Comparison of ENCODE assay signal across 8 mouse cellular contexts in genomic region chr15:8568645-8569528, GRCm38 (mm10). TPM values are rescaled to one million over a fixed set of nuclear protein-coding genes. Genes with fewer than 3 reads are reported as not detected.
DNase-seq lines count a peak whose midpoint lies in the region; ATAC-seq and TF ChIP-seq lines count a peak whose summit lies in the region.

No protein-coding gene starts in this region.

- no peak for TF ChIP-seq CTCF in kidney, adult 2 months (conservative IDR thresholded peaks at IDR 0.05; ENCODE audit: insufficient read depth, insufficient read length, low read depth, low read length)
- no peak for TF ChIP-seq CTCF in small intestine, adult 2 months (IDR thresholded peaks at IDR 0.05; ENCODE audit: extremely low read depth, insufficient read length, insufficient replicate concordance, low read depth, low read length)

- H3K9me3 ChIP-seq in erythroblast, embryonic 14.5 days (ENCODE audit: control insufficient read depth, low read length), result no peaks in the 10 kb centered on the region
- no peaks in the 10 kb centered on the region for H3K9me3 ChIP-seq in embryonic facial prominence, embryonic 10.5 days
- H3K9me3 ChIP-seq in limb, embryonic 11.5 days (ENCODE audit: control insufficient read depth, low read length), result no peaks in the 10 kb centered on the region
- no peaks in the 10 kb centered on the region for H3K9me3 ChIP-seq in midbrain, embryonic 13.5 days

- peak; percentile 86 for DNase-seq in embryonic facial prominence, embryonic 10.5 days (ENCODE audit: low spot score)
- peak; percentile 86 to 89 for DNase-seq in heart, adult 18-20 months
- DNase-seq in kidney, adult 2 months, result peak; percentile 92
- DNase-seq in limb, embryonic 11.5 days (ENCODE audit: low spot score), result peak; percentile 84

- H3K27me3 ChIP-seq in erythroblast, embryonic 14.5 days (ENCODE audit: control insufficient read depth), result peaks cover 42% of the 10 kb centered on the region
- H3K27me3 ChIP-seq in embryonic facial prominence, embryonic 10.5 days (replicated peaks; ENCODE audit: low read depth, poor library complexity, severe bottlenecking), result peaks cover 34% of the 10 kb centered on the region
- H3K27me3 ChIP-seq in kidney, adult 2 months (replicated peaks; ENCODE audit: control insufficient read depth, insufficient read depth, low read length), result no peaks in the 10 kb centered on the region
- H3K27me3 ChIP-seq in limb, embryonic 11.5 days (ENCODE audit: control insufficient read depth, insufficient read depth, low read length), result 0 out of 2 replicates have a peak, but pooled peaks cover 3% of the 10 kb centered on the region
- peaks cover 27% of the 10 kb centered on the region for H3K27me3 ChIP-seq in midbrain, embryonic 13.5 days
- no peaks in the 10 kb centered on the region for H3K27me3 ChIP-seq in small intestine, adult 2 months (ENCODE audit: control insufficient read depth, insufficient read depth, low read length)

- no peaks in the 10 kb centered on the region for H3K36me3 ChIP-seq in erythroblast, embryonic 14.5 days (ENCODE audit: control insufficient read depth)
- no peaks in the 10 kb centered on the region for H3K36me3 ChIP-seq in embryonic facial prominence, embryonic 10.5 days (replicated peaks)
- H3K36me3 ChIP-seq in kidney, adult 2 months (ENCODE audit: control insufficient read depth, insufficient read depth, low read length), result no peaks in the 10 kb centered on the region
- no peaks in the 10 kb centered on the region for H3K36me3 ChIP-seq in limb, embryonic 11.5 days (ENCODE audit: control insufficient read depth, insufficient read depth, low read length)
- H3K36me3 ChIP-seq in midbrain, embryonic 13.5 days, result no peaks in the 10 kb centered on the region
- no peaks in the 10 kb centered on the region for H3K36me3 ChIP-seq in small intestine, adult 2 months (ENCODE audit: control insufficient read depth, insufficient read depth, low read length)

- under 1% methylated on average over 61 of the region's 61 CpGs for WGBS in embryonic facial prominence, embryonic 10.5 days
- under 1% methylated on average over 61 of the region's 61 CpGs for WGBS in kidney, adult 2 months
- WGBS in limb, embryonic 11.5 days, result under 1% methylated on average over 61 of the region's 61 CpGs
- under 1% methylated on average over 61 of the region's 61 CpGs for WGBS in midbrain, embryonic 13.5 days
- WGBS in small intestine, adult 2 months, result under 1% methylated on average over 61 of the region's 61 CpGs

- ATAC-seq in erythroblast, adult 5-6 weeks (replicated peaks; ENCODE audit: low FRiP score, poor library complexity, severe bottlenecking), result no peak; the same call in 1 of the 2 replicates
- ATAC-seq in limb, embryonic 11.5 days (ENCODE audit: insufficient number of reproducible peaks, low FRiP score, low TSS enrichment, low read depth), result peak; percentile 83
- peak; percentile 88 for ATAC-seq in midbrain, embryonic 13.5 days

- peak; percentile 41 for TF ChIP-seq POLR2A in kidney, adult 2 months (IDR thresholded peaks at IDR 0.05; ENCODE audit: low read depth, low read length)
- peak; percentile 53; the same call in 1 of the 2 replicates for TF ChIP-seq POLR2A in small intestine, adult 2 months (IDR thresholded peaks at IDR 0.05; ENCODE audit: low read depth, low read length)

- H3K4me1 ChIP-seq in erythroblast, embryonic 14.5 days (ENCODE audit: control insufficient read depth), result peaks cover 12% of the 10 kb centered on the region
- H3K4me1 ChIP-seq in embryonic facial prominence, embryonic 10.5 days, result peaks cover 21% of the 10 kb centered on the region
- peaks cover 3% of the 10 kb centered on the region; the same call in 1 of the 2 replicates for H3K4me1 ChIP-seq in kidney, adult 2 months (ENCODE audit: control insufficient read depth, insufficient read depth, low read length)
- H3K4me1 ChIP-seq in limb, embryonic 11.5 days (ENCODE audit: control insufficient read depth, insufficient read depth, low read length), result peaks cover 4% of the 10 kb centered on the region; the same call in 1 of the 2 replicates
- peaks cover 10% of the 10 kb centered on the region for H3K4me1 ChIP-seq in midbrain, embryonic 13.5 days (replicated peaks)
- peaks cover 2% of the 10 kb centered on the region; the same call in 1 of the 2 replicates for H3K4me1 ChIP-seq in small intestine, adult 2 months (ENCODE audit: control insufficient read depth, insufficient read depth, insufficient read length, low read length)

- H3K27ac ChIP-seq in embryonic facial prominence, embryonic 10.5 days (replicated peaks), result peak overlapping the region; percentile 74
- peak overlapping the region; percentile 89 for H3K27ac ChIP-seq in kidney, adult 2 months (ENCODE audit: insufficient read depth, low read depth, low read length)
- no peak overlapping the region for H3K27ac ChIP-seq in limb, embryonic 11.5 days (replicated peaks; ENCODE audit: low read depth, low read length)
- H3K27ac ChIP-seq in midbrain, embryonic 13.5 days, result no peak overlapping the region
- peak overlapping the region; percentile 82 for H3K27ac ChIP-seq in small intestine, adult 2 months (ENCODE audit: insufficient read depth, low read depth, low read length)

- H3K9ac ChIP-seq in limb, embryonic 11.5 days (ENCODE audit: low read length), result no peak overlapping the region; the same call in 1 of the 2 replicates
- peak overlapping the region; percentile 62 for H3K9ac ChIP-seq in midbrain, embryonic 13.5 days (replicated peaks)

- peak overlapping the region; percentile 58 for H3K4me3 ChIP-seq in erythroblast, embryonic 14.5 days (replicated peaks)
- H3K4me3 ChIP-seq in embryonic facial prominence, embryonic 10.5 days, result peak overlapping the region; percentile 68
- peak overlapping the region; percentile 76 for H3K4me3 ChIP-seq in kidney, adult 2 months (ENCODE audit: insufficient read depth, low read depth, low read length)
- peak overlapping the region; percentile 55 for H3K4me3 ChIP-seq in limb, embryonic 11.5 days (ENCODE audit: low read depth, low read length)
- H3K4me3 ChIP-seq in midbrain, embryonic 13.5 days (replicated peaks), result peak overlapping the region; percentile 57
- peak overlapping the region; percentile 63 for H3K4me3 ChIP-seq in small intestine, adult 2 months (ENCODE audit: low read depth, low read length)

- H3K4me2 ChIP-seq in limb, embryonic 11.5 days (ENCODE audit: low read depth, severe bottlenecking), result peak overlapping the region; percentile 92
- peak overlapping the region; percentile 88 for H3K4me2 ChIP-seq in midbrain, embryonic 13.5 days (replicated peaks)

RNA-seq across cellular contexts. Expression of gene Gm2310, which starts 49.1 kb away (rescaled TPM):
- polyA plus RNA-seq in erythroblast, embryonic 14.5 days (2012), result not detected in 2 replicates
- total RNA-seq in erythroblast, adult 5-6 weeks (2015; ENCODE audit: low replicate concordance), result not detected in 2 replicates
- not detected in 2 replicates for total RNA-seq in erythroblast, adult 5-6 weeks (2017; ENCODE audit: low replicate concordance)
- polyA plus RNA-seq in embryonic facial prominence, embryonic 10.5 days (2016; fragmentation: Nextera tagmentation; extraction: Ambion mirVana), result not detected in 2 replicates
- total RNA-seq in heart, adult 18-20 months (2021), result not detected
- 0.16 TPM in 1 of 2 replicates, not detected in the other for polyA plus RNA-seq in kidney, adult 2 months (2012; rRNA removed)
- polyA plus RNA-seq in limb, embryonic 11.5 days (2014; fragmentation: Nextera tagmentation; extraction: Ambion mirVana), result not detected in 2 replicates
- polyA plus RNA-seq in midbrain, embryonic 13.5 days (2015; fragmentation: Nextera tagmentation; extraction: Ambion mirVana), result not detected in 2 replicates
- not detected in 2 replicates for polyA plus RNA-seq in small intestine, adult 2 months (2012; rRNA removed)

Comparison
In these comparisons a context has a peak if more than half of its experiments do, and no peak if none do; other contexts are left out.
1. H3K27ac ChIP-seq: peak in embryonic facial prominence, embryonic 10.5 days (single experiment), kidney, adult 2 months (single experiment) and small intestine, adult 2 months (single experiment); none in limb, embryonic 11.5 days (single experiment) and midbrain, embryonic 13.5 days (single experiment).
2. Peak in every context shown above with its lines, with median percentiles within 50 percentile points of each other: H3K4me3 ChIP-seq and DNase-seq.